Mouse (Mus musculus) heart, adult 2 months (tissue): ENCODE results near the gene Zcrb1. TPM values are rescaled to one million over a fixed set of nuclear protein-coding genes. Genes with fewer than 3 reads are reported as not detected.

ENCODE experiments used
- DNase-seq, 2 experiments: peaks; one replicate each; pipeline ENCODE4 v3.0.0; 2021
- H3K27ac ChIP-seq: fragments of 200-600 bp; 2 replicates; pipeline ENCODE4 v1.8.1; 2022
- H3K27me3 ChIP-seq: fragments of 200-500 bp; 2 replicates; pipeline ENCODE4 v1.6.1; 2012; ENCODE audit warnings: mild to moderate bottlenecking, low read length, inconsistent platforms, mixed read lengths; ENCODE audit not compliant: control insufficient read depth, insufficient read depth
- H3K36me3 ChIP-seq: fragments of 200-500 bp; 2 replicates; pipeline ENCODE4 v1.6.1; 2012; ENCODE audit warnings: low read length, inconsistent platforms; ENCODE audit not compliant: control insufficient read depth, insufficient read depth
- H3K4me1 ChIP-seq: fragments of 200-500 bp; 2 replicates; pipeline ENCODE4 v1.6.1; 2011; ENCODE audit warnings: low read length; ENCODE audit not compliant: control insufficient read depth, insufficient read depth
- H3K4me3 ChIP-seq: fragments of 200-600 bp; 2 replicates; pipeline ENCODE4 v1.8.1; 2022
- H3K79me2 ChIP-seq: fragments of 200-500 bp; replicated peaks from 2 replicates; pipeline ENCODE4 v1.6.1; 2012; ENCODE audit warnings: mild to moderate bottlenecking, inconsistent platforms, low read length, moderate library complexity, mixed read lengths; ENCODE audit not compliant: control insufficient read depth, insufficient read depth
- H3K9ac ChIP-seq: fragments of 200-500 bp; 2 replicates; pipeline ENCODE4 v1.6.1; 2012; ENCODE audit warnings: low read depth, mild to moderate bottlenecking, control low read depth, inconsistent platforms, low read length, mixed read lengths
- CTCF ChIP-seq: fragments of 200-600 bp; IDR thresholded peaks from 2 replicates; pipeline ENCODE4 v1.8.1; 2022; ENCODE audit warnings: antibody characterized with exemption, mild to moderate bottlenecking, moderate library complexity
- EP300 ChIP-seq: fragments of 200-500 bp; IDR thresholded peaks from 2 replicates; pipeline ENCODE4 v1.6.1; 2011; ENCODE audit warnings: low read depth, low read length, control low read depth; ENCODE audit not compliant: insufficient read depth
- POLR2A ChIP-seq: fragments of 200-500 bp; IDR thresholded peaks from 2 replicates; pipeline ENCODE4 v1.6.1; 2011; ENCODE audit warnings: mild to moderate bottlenecking, low read depth, low read length, control low read depth; ENCODE audit not compliant: insufficient read depth
- WGBS: fragments of 180-500 bp; shearing (Covaris S2); methylation state at CpG from one replicate; pipeline ENCODE4 v1.1.7; 2018; 5-methylcytosine and 5-hydroxymethylcytosine counted together
- intact Hi-C: fragments of 180-260 bp; cut with DNase I; formaldehyde crosslinking; loops from one replicate; pipeline ENCODE4 v1.15.1; 2025
- polyA plus RNA-seq: library from polyadenylated mRNA; depleted of rRNA; stranded (reverse); fragments of >200 nt; gene quantifications from 2 replicates; pipeline ENCODE4 v1.2.3, GENCODE M21; 2012; rRNA removed
- total RNA-seq, 2 experiments: library from RNA; stranded (reverse); gene quantifications; 2 replicates each; pipeline ENCODE4 v1.2.3; 2021

Gene Zcrb1
- total and polyA plus RNA-seq, 3 experiments = 33.0 to 97.3 (median 89.3) TPM

DNA sequence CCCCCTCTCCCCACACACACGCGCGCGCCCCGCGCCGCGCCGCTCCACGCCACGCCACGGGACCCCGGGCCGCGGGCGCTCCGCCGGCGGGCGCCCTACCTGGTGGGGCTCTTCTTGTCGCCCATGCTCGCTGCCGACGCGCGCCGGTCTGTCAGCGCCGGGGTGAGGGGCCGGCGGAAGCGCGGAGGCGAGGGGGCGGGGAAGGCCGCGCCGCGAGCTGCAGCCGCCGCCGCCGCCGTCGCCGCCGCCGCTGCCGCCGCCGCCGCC, 61.5 kb downstream of the Zcrb1 start:
- no peak for DNase-seq
- Histone ChIP-seq H3K9ac (peak overlapping the region; percentile 81), H3K27me3 (no peaks in the 10 kb centered on the region), H3K4me1 (no peaks in the 10 kb centered on the region), H3K27ac (no peak overlapping the region), H3K36me3 (peaks cover 3% of the 10 kb centered on the region; the same call in 1 of the 2 replicates), H3K4me3 (peak overlapping the region; percentile 88; the same call in 1 of the 2 replicates), H3K79me2 (peaks cover 2% of the 10 kb centered on the region; the same call in 1 of the 2 replicates)
- TF ChIP-seq POLR2A (no peak), CTCF (no peak), EP300 (no peak)
- intact Hi-C loops = loop anchor here (2.0 to 5.0 kb wide), 2 partner anchors 62 to 261 kb away; partner anchors contain the start of genes Pphln1, Prickle1 and Zcrb1
- WGBS = 0% methylated on average over 39 of the region's 52 CpGs

Other genes starting within 250 kb of the Zcrb1 start
- gene Gxylt1, start 123.2 kb downstream of the Zcrb1 start, total RNA-seq = 10 to 100 TPM; 10.3 to 10.4 TPM
- 2.7 and 4.1 TPM in 2 replicates for gene Gxylt1, start 123.2 kb downstream of the Zcrb1 start, polyA plus RNA-seq
- 10 to 100 TPM; 17.8 to 21.4 TPM for gene Yaf2, start 61.4 kb downstream of the Zcrb1 start, total RNA-seq
- gene Yaf2, start 61.4 kb downstream of the Zcrb1 start, polyA plus RNA-seq = 22.0 and 35.9 TPM in 2 replicates
- gene Pphln1, start within 50 bp of the Zcrb1 start, total RNA-seq = 10 to 100 TPM; 20.9 to 21.6 TPM
- gene Pphln1, start within 50 bp of the Zcrb1 start, polyA plus RNA-seq = 6.0 and 10.3 TPM in 2 replicates
- gene Prickle1, start 197.6 kb upstream of the Zcrb1 start, total RNA-seq = 10 to 100 TPM; 11.2 to 18.6 TPM
- 8.6 and 11.5 TPM in 2 replicates for gene Prickle1, start 197.6 kb upstream of the Zcrb1 start, polyA plus RNA-seq